Mouse (Mus musculus): ENCODE data around the gene Taar7a. TPM values are rescaled to one million over a fixed set of nuclear protein-coding genes. Genes with fewer than 3 reads are reported as not detected.

Gene Taar7a
- polyA plus RNA-seq, 1 experiment: not detected

DNA sequence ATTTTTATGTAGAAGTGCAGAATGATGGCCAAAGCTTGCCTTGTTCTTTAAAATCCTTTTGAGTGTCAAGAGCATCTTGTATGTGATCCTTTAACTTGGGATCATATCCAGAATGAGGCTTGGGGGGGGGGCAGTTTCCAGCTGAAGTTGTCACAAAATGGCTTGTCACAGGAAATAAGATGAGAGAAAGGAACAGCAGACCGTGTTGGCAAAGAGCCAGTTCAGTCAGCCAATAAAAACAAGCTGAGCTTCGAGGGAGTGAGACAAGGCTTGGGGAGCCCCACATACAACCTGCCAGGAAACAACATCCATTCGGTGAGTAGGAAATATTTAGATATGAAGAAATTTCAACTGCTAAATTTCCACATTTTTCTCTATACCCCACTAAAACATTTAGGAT is 29.8 kb downstream of the Taar7a start:
- no peak overlapping the region for H3K4me3 ChIP-seq (replicated peaks; ENCODE audit: control insufficient read depth, low read depth, low read length)
- H3K4me1 ChIP-seq (ENCODE audit: control insufficient read depth, insufficient read depth, low read length): no peaks in the 10 kb centered on the region
- WGBS: 68% methylated on average over 3 of the region's 3 CpGs
- no peak overlapping the region for H3K27ac ChIP-seq (ENCODE audit: control insufficient read depth, insufficient read depth, low read depth, low read length, poor library complexity)
- TF ChIP-seq POLR2A (IDR thresholded peaks at IDR 0.05; ENCODE audit: borderline replicate concordance, control insufficient read depth, low read depth, low read length): no peak
- no peak for TF ChIP-seq CTCF (IDR thresholded peaks at IDR 0.05; ENCODE audit: control insufficient read depth, insufficient read depth, low read length)

DNA sequence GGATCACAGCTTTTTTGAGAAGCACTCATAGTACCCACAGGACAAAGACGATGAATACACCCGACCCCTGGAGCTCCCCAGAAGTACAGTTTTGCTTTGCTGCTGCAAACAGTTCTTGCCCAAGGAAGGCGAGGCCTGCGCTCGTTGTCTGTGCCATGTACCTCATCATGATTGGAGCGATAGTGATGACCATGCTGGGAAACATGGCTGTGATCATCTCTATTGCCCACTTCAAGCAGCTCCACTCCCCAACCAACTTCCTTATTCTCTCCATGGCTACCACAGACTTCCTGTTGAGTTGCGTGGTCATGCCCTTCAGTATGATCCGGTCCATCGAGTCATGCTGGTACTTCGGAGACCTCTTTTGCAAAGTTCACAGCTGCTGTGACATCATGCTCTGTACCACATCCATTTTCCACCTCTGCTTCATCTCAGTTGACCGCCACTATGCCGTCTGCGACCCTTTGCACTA is 32.8 kb downstream of the Taar7a start, which contains the start of gene Taar4:
Taar4 (plus strand) TSS at position 51 of the 472 bp plus-strand sequence.
- no peaks in the 10 kb centered on the region for H3K4me1 ChIP-seq (ENCODE audit: control insufficient read depth, insufficient read depth, low read length)
- no peak within 1 kb of the TSS for H3K4me3 ChIP-seq (replicated peaks; ENCODE audit: control insufficient read depth, low read depth, low read length)
- TF ChIP-seq POLR2A (IDR thresholded peaks at IDR 0.05; ENCODE audit: borderline replicate concordance, control insufficient read depth, low read depth, low read length): no peak
- TF ChIP-seq CTCF (IDR thresholded peaks at IDR 0.05; ENCODE audit: control insufficient read depth, insufficient read depth, low read length): no peak
- 61% methylated on average over 13 of the region's 13 CpGs for WGBS
- H3K27ac ChIP-seq (ENCODE audit: control insufficient read depth, insufficient read depth, low read depth, low read length, poor library complexity): no peak within 1 kb of the TSS

DNA sequence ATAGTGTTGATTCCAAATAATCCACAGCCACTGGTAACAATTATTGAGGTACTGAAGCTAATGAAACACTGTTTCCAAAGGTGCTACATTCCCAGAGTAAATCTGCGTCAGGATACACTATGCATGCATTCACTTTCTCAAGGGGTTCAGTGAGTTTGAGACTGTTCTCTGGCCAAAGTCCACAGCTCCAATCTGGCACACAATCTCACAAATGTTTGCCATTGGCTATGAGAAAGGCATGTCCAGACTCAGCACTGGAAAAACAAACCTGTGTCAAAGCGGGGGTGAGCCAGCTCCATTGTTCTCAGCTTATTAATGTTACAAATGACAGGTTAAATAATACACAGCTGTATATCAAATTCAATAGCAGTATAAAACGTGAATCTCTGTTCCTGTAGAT is 34.2 kb downstream of the Taar7a start:
- TF ChIP-seq CTCF (IDR thresholded peaks at IDR 0.05; ENCODE audit: control insufficient read depth, insufficient read depth, low read length) (no peak), POLR2A (IDR thresholded peaks at IDR 0.05; ENCODE audit: borderline replicate concordance, control insufficient read depth, low read depth, low read length) (no peak)
- 73% methylated on average over 3 of the region's 3 CpGs for WGBS
- no peak overlapping the region for H3K27ac ChIP-seq (ENCODE audit: control insufficient read depth, insufficient read depth, low read depth, low read length, poor library complexity)
- no peak overlapping the region for H3K4me3 ChIP-seq (replicated peaks; ENCODE audit: control insufficient read depth, low read depth, low read length)
- no peaks in the 10 kb centered on the region for H3K4me1 ChIP-seq (ENCODE audit: control insufficient read depth, insufficient read depth, low read length)

DNA sequence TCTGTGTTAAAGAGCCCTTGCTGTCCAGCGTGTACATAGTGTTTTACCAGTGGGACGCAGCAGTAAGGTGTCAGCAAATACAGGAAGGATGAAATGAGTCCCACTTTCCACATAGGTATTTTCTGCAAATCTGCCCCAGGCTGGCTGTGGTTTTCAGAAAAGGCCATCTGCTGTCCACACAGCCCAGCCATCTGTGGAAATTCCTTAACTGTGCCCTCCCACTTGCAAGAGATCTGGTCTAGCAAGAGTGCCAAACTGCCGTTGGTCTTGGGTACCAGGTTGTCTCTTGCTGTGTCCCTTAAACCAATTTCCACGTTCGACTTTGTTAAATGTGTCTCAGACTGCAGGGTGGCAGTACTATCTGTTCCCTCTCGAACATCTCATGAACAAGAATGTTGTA is 41.6 kb downstream of the Taar7a start:
- Histone ChIP-seq H3K27ac (ENCODE audit: control insufficient read depth, insufficient read depth, low read depth, low read length, poor library complexity) (no peak overlapping the region), H3K4me1 (ENCODE audit: control insufficient read depth, insufficient read depth, low read length) (no peaks in the 10 kb centered on the region), H3K4me3 (replicated peaks; ENCODE audit: control insufficient read depth, low read depth, low read length) (no peak overlapping the region)
- TF ChIP-seq CTCF (IDR thresholded peaks at IDR 0.05; ENCODE audit: control insufficient read depth, insufficient read depth, low read length): no peak
- 75% methylated on average over 6 of the region's 6 CpGs for WGBS

DNA sequence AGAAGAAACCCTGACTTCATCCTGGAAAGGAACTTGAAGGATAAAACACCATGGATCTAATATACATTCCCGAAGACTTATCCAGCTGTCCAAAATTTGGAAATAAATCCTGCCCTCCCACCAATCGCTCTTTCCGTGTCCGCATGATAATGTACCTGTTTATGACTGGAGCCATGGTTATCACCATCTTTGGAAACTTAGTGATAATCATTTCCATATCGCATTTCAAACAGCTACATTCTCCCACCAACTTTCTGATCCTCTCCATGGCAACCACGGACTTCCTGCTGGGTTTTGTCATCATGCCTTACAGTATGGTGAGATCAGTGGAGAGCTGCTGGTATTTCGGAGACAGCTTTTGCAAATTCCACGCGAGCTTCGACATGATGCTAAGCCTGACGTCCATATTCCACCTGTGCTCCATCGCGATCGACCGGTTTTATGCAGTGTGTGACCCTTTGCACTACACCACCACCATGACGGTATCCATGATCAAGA is 43.7 kb downstream of the Taar7a start, which contains the start of gene Taar3:
Taar3 (plus strand) TSS at position 51 of the 498 bp plus-strand sequence.
- WGBS: 86% methylated on average over 16 of the region's 16 CpGs
- H3K4me1 ChIP-seq (ENCODE audit: control insufficient read depth, insufficient read depth, low read length): no peaks in the 10 kb centered on the region
- no peak within 1 kb of the TSS for H3K27ac ChIP-seq (ENCODE audit: control insufficient read depth, insufficient read depth, low read depth, low read length, poor library complexity)
- TF ChIP-seq CTCF (IDR thresholded peaks at IDR 0.05; ENCODE audit: control insufficient read depth, insufficient read depth, low read length) (no peak), POLR2A (IDR thresholded peaks at IDR 0.05; ENCODE audit: borderline replicate concordance, control insufficient read depth, low read depth, low read length) (no peak)
- no peak within 1 kb of the TSS for H3K4me3 ChIP-seq (replicated peaks; ENCODE audit: control insufficient read depth, low read depth, low read length)

DNA sequence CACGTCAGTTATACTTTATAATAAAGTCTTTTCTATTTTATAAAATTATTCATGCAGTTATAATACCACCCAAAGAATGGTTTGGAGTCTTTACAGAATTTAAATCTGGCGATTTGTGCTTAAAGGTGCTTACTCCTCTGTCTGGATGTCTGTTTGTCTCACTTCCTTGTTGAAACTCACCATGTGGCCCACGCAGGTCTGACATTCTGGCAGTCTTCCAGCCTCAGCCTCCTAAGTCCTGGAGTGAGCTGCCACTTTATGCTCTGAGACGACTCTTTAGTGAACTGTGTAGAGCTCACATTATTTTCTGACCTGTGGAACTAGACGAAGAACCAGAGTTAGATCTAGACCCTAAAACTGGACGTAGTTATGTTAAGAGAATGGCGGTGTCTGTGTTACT is 45.3 kb downstream of the Taar7a start:
- Histone ChIP-seq H3K4me3 (replicated peaks; ENCODE audit: control insufficient read depth, low read depth, low read length) (no peak overlapping the region), H3K27ac (ENCODE audit: control insufficient read depth, insufficient read depth, low read depth, low read length, poor library complexity) (no peak overlapping the region), H3K4me1 (ENCODE audit: control insufficient read depth, insufficient read depth, low read length) (no peaks in the 10 kb centered on the region)
- TF ChIP-seq POLR2A (IDR thresholded peaks at IDR 0.05; ENCODE audit: borderline replicate concordance, control insufficient read depth, low read depth, low read length) (no peak), CTCF (IDR thresholded peaks at IDR 0.05; ENCODE audit: control insufficient read depth, insufficient read depth, low read length) (no peak)
- 47% methylated on average over 7 of the region's 7 CpGs for WGBS

DNA sequence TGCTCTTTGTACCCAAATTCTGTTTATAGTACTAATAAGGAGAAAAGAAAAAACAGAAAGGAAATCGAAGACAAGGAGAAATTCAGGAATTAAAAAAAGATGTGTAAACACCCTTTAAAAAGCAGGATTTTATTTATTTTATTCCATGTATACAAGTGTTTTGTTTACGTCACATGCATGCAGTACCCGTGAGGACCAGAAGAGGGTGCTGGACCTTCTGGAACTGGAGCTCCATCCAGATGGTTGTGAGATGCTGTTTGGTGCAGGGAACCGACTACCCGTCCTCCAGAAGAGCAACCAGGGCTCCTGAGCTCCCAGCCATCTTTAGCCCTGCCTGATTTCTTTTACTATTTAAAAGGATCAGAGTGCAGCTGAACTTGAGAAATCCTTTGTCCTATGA is 50.8 kb downstream of the Taar7a start:
- WGBS: 70% methylated on average over 5 of the region's 5 CpGs

More for the DNA sequence above, 50.8 kb downstream of the Taar7a start:
- TF ChIP-seq POLR2A (IDR thresholded peaks at IDR 0.05; ENCODE audit: borderline replicate concordance, control insufficient read depth, low read depth, low read length) (no peak), CTCF (IDR thresholded peaks at IDR 0.05; ENCODE audit: control insufficient read depth, insufficient read depth, low read length) (peak; percentile 49)
- H3K4me1 ChIP-seq (ENCODE audit: control insufficient read depth, insufficient read depth, low read length): no peaks in the 10 kb centered on the region
- H3K27ac ChIP-seq (ENCODE audit: control insufficient read depth, insufficient read depth, low read depth, low read length, poor library complexity): no peak overlapping the region
- no peak overlapping the region for H3K4me3 ChIP-seq (replicated peaks; ENCODE audit: control insufficient read depth, low read depth, low read length)

Other genes with a start within 250 kb of the Taar7a start
- gene Rps12, start 206.2 kb downstream of the Taar7a start, polyA plus RNA-seq (2011; ENCODE audit: insufficient read depth, insufficient read length, low replicate concordance, missing spikeins): 508 and 643 TPM in 2 replicates
- gene Slc18b1, start 196.5 kb downstream of the Taar7a start, polyA plus RNA-seq (2011; ENCODE audit: insufficient read depth, insufficient read length, low replicate concordance, missing spikeins): 12.6 TPM in 1 of 2 replicates, not detected in the other
- 1.3 and 4.7 TPM in 2 replicates for gene Vnn3, start 142.0 kb downstream of the Taar7a start, polyA plus RNA-seq (2011; ENCODE audit: insufficient read depth, insufficient read length, low replicate concordance, missing spikeins)
- gene Vnn1, start 98.8 kb downstream of the Taar7a start, polyA plus RNA-seq (2011; ENCODE audit: insufficient read depth, insufficient read length, low replicate concordance, missing spikeins): not detected in 2 replicates
- not detected in 2 replicates for gene Taar1, start 73.1 kb downstream of the Taar7a start, polyA plus RNA-seq (2011; ENCODE audit: insufficient read depth, insufficient read length, low replicate concordance, missing spikeins)
- gene Taar2, start 54.9 kb downstream of the Taar7a start, polyA plus RNA-seq (2011; ENCODE audit: insufficient read depth, insufficient read length, low replicate concordance, missing spikeins): not detected in 2 replicates
- not detected in 2 replicates for gene Taar3, start 43.9 kb downstream of the Taar7a start, polyA plus RNA-seq (2011; ENCODE audit: insufficient read depth, insufficient read length, low replicate concordance, missing spikeins)
- not detected in 2 replicates for gene Taar4, start 33.0 kb downstream of the Taar7a start, polyA plus RNA-seq (2011; ENCODE audit: insufficient read depth, insufficient read length, low replicate concordance, missing spikeins)
- not detected in 2 replicates for gene Taar5, start 22.8 kb downstream of the Taar7a start, polyA plus RNA-seq (2011; ENCODE audit: insufficient read depth, insufficient read length, low replicate concordance, missing spikeins)
- gene Taar6, start 7.8 kb downstream of the Taar7a start, polyA plus RNA-seq (2011; ENCODE audit: insufficient read depth, insufficient read length, low replicate concordance, missing spikeins): not detected in 2 replicates
- gene Taar7b, start 6.5 kb upstream of the Taar7a start, polyA plus RNA-seq (2011; ENCODE audit: insufficient read depth, insufficient read length, low replicate concordance, missing spikeins): not detected in 2 replicates
- not detected in 2 replicates for gene Taar7d, start 33.7 kb upstream of the Taar7a start, polyA plus RNA-seq (2011; ENCODE audit: insufficient read depth, insufficient read length, low replicate concordance, missing spikeins)
- gene Taar7e, start 44.1 kb upstream of the Taar7a start, polyA plus RNA-seq (2011; ENCODE audit: insufficient read depth, insufficient read length, low replicate concordance, missing spikeins): not detected in 2 replicates
- not detected in 2 replicates for gene Taar7f, start 56.0 kb upstream of the Taar7a start, polyA plus RNA-seq (2011; ENCODE audit: insufficient read depth, insufficient read length, low replicate concordance, missing spikeins)
- not detected in 2 replicates for gene Taar8a, start 83.0 kb upstream of the Taar7a start, polyA plus RNA-seq (2011; ENCODE audit: insufficient read depth, insufficient read length, low replicate concordance, missing spikeins)
- gene Taar8b, start 98.8 kb upstream of the Taar7a start, polyA plus RNA-seq (2011; ENCODE audit: insufficient read depth, insufficient read length, low replicate concordance, missing spikeins): not detected in 2 replicates
- gene Taar8c, start 108.4 kb upstream of the Taar7a start, polyA plus RNA-seq (2011; ENCODE audit: insufficient read depth, insufficient read length, low replicate concordance, missing spikeins): not detected in 2 replicates
- gene Taar9, start 116.1 kb upstream of the Taar7a start, polyA plus RNA-seq (2011; ENCODE audit: insufficient read depth, insufficient read length, low replicate concordance, missing spikeins): not detected in 2 replicates
- 15.6 and 33.0 TPM in 2 replicates for gene Stx7, start 155.8 kb upstream of the Taar7a start, polyA plus RNA-seq (2011; ENCODE audit: insufficient read depth, insufficient read length, low replicate concordance, missing spikeins)
- not detected in 2 replicates for gene Moxd1, start 230.0 kb upstream of the Taar7a start, polyA plus RNA-seq (2011; ENCODE audit: insufficient read depth, insufficient read length, low replicate concordance, missing spikeins)